Mouse (Mus musculus): ENCODE results near the gene Peli1.
A peak's percentile ranks its signal among the peaks of the same experiment; 100 is the strongest.

Peli1 gene

DNA sequence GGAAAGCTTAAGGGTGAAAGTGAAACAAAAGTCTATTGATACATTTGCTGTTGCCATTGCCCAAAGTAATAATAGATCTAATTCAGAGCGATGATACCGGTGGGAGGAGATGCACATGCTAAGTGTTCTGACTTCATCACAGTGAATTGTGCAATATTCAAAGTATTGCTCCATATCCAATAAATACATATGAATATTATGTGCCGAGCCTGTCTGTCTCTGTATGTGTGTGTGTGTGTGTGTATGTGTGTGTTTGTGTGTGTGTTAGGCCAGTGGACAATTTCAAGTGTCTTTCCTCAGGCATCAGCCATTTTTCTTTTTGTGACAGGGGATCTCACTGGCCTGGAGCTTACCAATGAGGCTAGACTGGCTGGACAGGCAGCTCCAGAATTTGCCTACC lies 9.9 kb upstream of the Peli1 start:
- Histone ChIP-seq H3K27me3 (ENCODE audit: insufficient read depth, low read length) (no peaks in the 10 kb centered on the region), H3K4me1 (replicated peaks; ENCODE audit: low read depth, low read length) (no peaks in the 10 kb centered on the region), H3K9me3 (ENCODE audit: low read length) (no peaks in the 10 kb centered on the region), H3K36me3 (ENCODE audit: insufficient read depth, low read length) (no peaks in the 10 kb centered on the region), H3K4me3 (replicated peaks; ENCODE audit: low read length) (no peak overlapping the region)
- no peak for TF ChIP-seq POU5F1 (IDR thresholded peaks at IDR 0.05; ENCODE audit: borderline replicate concordance, low read length)
- TF ChIP-seq NANOG (IDR thresholded peaks at IDR 0.05; ENCODE audit: borderline replicate concordance, low read length), result no peak
- TF ChIP-seq CTCF (conservative IDR thresholded peaks at IDR 0.05; ENCODE audit: low read length), result no peak

DNA sequence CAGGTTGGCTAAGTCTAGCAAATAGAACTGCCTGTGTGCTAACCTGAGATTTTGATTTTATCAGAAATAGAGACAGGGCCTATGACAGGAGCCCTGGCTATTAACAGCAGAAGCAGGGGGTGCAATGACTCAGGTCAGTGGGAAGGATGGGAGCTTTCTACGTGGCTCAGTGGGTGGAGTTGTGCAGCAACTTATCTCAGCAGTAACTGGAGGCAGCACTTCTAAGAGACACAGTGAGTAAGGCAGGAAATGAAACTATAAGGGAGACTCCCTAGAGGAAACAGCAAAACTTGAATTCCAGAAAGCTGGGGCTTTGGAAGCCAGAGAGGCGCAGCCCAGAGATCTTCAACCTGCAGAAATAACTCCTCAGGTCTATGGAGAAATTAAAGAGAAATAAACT lies 8.4 kb upstream of the Peli1 start:
- no peaks in the 10 kb centered on the region for H3K27me3 ChIP-seq (ENCODE audit: insufficient read depth, low read length)
- no peaks in the 10 kb centered on the region for H3K9me3 ChIP-seq (ENCODE audit: low read length)
- no peak overlapping the region for H3K4me3 ChIP-seq (replicated peaks; ENCODE audit: low read length)
- H3K36me3 ChIP-seq (ENCODE audit: insufficient read depth, low read length), result no peaks in the 10 kb centered on the region
- no peak for TF ChIP-seq CTCF (conservative IDR thresholded peaks at IDR 0.05; ENCODE audit: low read length)
- no peak for TF ChIP-seq NANOG (IDR thresholded peaks at IDR 0.05; ENCODE audit: borderline replicate concordance, low read length)
- TF ChIP-seq POU5F1 (IDR thresholded peaks at IDR 0.05; ENCODE audit: borderline replicate concordance, low read length), result no peak
- no peaks in the 10 kb centered on the region for H3K4me1 ChIP-seq (replicated peaks; ENCODE audit: low read depth, low read length)

DNA sequence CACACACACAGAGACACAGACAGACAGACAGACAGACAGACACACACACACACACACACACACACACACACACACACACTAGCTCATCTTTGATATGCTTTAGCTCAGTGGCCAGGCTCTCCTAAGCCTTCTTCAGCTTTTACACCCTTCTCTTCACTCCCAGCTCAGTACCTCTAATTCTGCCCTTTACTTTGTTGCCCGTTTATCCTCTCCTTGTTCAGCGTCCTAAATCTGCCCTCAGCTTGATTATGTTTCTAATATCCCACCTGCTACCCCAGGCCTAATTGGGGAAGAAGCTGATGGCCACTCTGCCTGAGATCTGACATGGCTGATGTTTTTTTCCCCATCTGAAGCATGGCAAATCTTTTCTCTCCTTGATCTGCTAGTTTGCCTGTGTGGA lies 2.7 kb upstream of the Peli1 start:
- no peaks in the 10 kb centered on the region for H3K36me3 ChIP-seq (ENCODE audit: insufficient read depth, low read length)
- TF ChIP-seq POU5F1 (IDR thresholded peaks at IDR 0.05; ENCODE audit: borderline replicate concordance, low read length) (no peak), CTCF (conservative IDR thresholded peaks at IDR 0.05; ENCODE audit: low read length) (no peak), NANOG (IDR thresholded peaks at IDR 0.05; ENCODE audit: borderline replicate concordance, low read length) (no peak)
- H3K9me3 ChIP-seq (ENCODE audit: low read length), result no peaks in the 10 kb centered on the region
- H3K4me1 ChIP-seq (replicated peaks; ENCODE audit: low read depth, low read length), result peaks cover 18% of the 10 kb centered on the region
- H3K4me3 ChIP-seq (replicated peaks; ENCODE audit: low read length), result no peak overlapping the region
- H3K27me3 ChIP-seq (ENCODE audit: insufficient read depth, low read length), result no peaks in the 10 kb centered on the region

DNA sequence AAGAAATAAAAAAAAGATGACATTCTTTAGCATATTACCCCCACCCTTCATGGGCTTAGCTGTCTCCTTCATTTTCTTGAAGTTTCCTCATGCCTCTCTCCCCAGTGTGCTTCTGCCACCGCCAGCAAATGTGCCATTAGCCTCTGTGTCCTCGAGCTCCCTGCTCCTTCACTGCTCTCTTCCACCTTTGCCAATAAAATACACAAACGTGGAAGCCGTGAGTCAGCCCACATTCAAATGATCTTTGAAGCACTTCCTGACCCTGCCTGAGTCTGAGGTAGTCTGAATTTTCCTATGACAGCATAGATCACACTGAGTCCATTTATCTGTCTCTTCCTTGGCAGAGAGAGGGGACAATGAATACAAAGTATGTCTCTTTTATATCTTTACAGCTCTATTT lies 1.5 kb upstream of the Peli1 start:
- no peaks in the 10 kb centered on the region for H3K9me3 ChIP-seq (ENCODE audit: low read length)
- TF ChIP-seq POU5F1 (IDR thresholded peaks at IDR 0.05; ENCODE audit: borderline replicate concordance, low read length) (no peak), NANOG (IDR thresholded peaks at IDR 0.05; ENCODE audit: borderline replicate concordance, low read length) (no peak)
- no peak overlapping the region for H3K4me3 ChIP-seq (replicated peaks; ENCODE audit: low read length)
- H3K4me1 ChIP-seq (replicated peaks; ENCODE audit: low read depth, low read length), result peaks cover 21% of the 10 kb centered on the region
- no peaks in the 10 kb centered on the region for H3K27me3 ChIP-seq (ENCODE audit: insufficient read depth, low read length)
- H3K36me3 ChIP-seq (ENCODE audit: insufficient read depth, low read length), result no peaks in the 10 kb centered on the region

DNA sequence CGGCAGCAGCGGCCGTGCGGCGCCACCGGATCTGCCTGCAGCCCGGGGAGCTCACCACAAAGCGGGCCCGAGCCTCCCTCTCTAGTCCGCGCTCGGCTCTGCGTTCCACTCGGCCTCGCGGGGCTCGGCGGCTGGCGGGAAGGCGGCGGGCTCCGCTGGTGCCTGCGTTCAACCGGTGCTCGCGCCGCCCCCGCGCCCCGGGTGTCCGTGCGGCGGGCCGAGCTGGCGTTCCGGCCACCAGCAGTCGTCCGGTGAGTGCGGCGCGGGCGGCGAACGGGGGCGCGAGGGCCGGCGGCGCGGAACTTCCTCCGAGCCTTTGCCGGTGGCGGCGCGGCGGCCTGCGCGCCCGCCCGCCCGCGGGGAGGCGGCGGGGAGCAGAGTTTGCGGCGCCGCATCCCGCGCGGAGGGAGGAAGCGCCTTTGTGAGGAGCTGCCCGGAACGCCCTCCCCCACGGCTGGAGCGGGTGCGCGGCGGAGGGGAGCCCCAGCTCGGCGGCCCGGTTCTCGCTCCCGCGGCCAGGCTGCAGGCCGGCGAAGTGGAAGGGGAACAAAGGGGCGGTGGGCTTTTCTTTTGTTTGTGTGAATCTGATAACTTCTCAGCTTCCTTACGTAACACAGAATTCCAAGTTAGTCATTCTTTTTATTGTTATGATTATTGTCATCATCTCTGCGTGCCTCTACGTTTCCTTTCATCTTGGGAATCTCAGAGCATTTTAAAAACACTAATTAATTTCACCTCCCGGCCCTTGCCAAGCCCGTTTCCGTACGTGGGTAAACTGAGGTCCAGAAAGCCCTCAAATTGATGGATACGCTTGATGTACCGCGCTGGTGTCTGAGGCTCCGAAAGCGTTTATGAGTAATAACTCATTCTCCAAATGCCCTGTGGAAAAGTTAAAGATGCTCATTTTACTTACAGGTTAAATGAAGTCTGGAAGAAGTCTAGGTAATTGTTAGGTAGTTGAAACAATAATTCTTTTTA lies 626 bp downstream of the Peli1 start:
- Histone ChIP-seq H3K4me3 (replicated peaks; ENCODE audit: low read length) (peak overlapping the region; percentile 92), H3K27me3 (ENCODE audit: insufficient read depth, low read length) (no peaks in the 10 kb centered on the region), H3K4me1 (replicated peaks; ENCODE audit: low read depth, low read length) (peaks cover 27% of the 10 kb centered on the region), H3K36me3 (ENCODE audit: insufficient read depth, low read length) (no peaks in the 10 kb centered on the region), H3K9me3 (ENCODE audit: low read length) (no peaks in the 10 kb centered on the region)
- TF ChIP-seq POU5F1 (IDR thresholded peaks at IDR 0.05; ENCODE audit: borderline replicate concordance, low read length) (no peak), NANOG (IDR thresholded peaks at IDR 0.05; ENCODE audit: borderline replicate concordance, low read length) (no peak)

DNA sequence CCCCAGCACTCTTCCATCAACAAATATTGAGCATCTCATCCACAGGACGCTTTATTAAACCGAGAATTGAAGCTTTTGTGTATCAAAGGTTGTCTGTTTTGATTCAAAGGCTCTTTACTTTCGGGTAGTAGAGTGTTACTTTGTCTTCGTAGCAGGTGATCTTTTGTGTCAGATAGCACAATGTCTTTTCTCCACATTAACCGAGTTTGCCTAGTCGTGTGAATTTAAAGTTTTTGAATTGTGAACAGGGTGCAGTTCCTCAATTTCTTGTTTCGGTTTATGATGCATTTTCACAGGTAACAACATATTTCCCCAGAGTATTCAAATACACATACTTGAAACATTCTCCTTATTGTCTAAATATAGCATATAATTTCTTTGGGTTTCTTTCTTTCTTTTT lies 1.5 kb downstream of the Peli1 start:
- no peaks in the 10 kb centered on the region for H3K9me3 ChIP-seq (ENCODE audit: low read length)
- peak overlapping the region; percentile 92 for H3K4me3 ChIP-seq (replicated peaks; ENCODE audit: low read length)
- TF ChIP-seq POU5F1 (IDR thresholded peaks at IDR 0.05; ENCODE audit: borderline replicate concordance, low read length) (no peak), NANOG (IDR thresholded peaks at IDR 0.05; ENCODE audit: borderline replicate concordance, low read length) (no peak), CTCF (conservative IDR thresholded peaks at IDR 0.05; ENCODE audit: low read length) (no peak)
- peaks cover 27% of the 10 kb centered on the region for H3K4me1 ChIP-seq (replicated peaks; ENCODE audit: low read depth, low read length)
- H3K36me3 ChIP-seq (ENCODE audit: insufficient read depth, low read length), result no peaks in the 10 kb centered on the region
- no peaks in the 10 kb centered on the region for H3K27me3 ChIP-seq (ENCODE audit: insufficient read depth, low read length)

DNA sequence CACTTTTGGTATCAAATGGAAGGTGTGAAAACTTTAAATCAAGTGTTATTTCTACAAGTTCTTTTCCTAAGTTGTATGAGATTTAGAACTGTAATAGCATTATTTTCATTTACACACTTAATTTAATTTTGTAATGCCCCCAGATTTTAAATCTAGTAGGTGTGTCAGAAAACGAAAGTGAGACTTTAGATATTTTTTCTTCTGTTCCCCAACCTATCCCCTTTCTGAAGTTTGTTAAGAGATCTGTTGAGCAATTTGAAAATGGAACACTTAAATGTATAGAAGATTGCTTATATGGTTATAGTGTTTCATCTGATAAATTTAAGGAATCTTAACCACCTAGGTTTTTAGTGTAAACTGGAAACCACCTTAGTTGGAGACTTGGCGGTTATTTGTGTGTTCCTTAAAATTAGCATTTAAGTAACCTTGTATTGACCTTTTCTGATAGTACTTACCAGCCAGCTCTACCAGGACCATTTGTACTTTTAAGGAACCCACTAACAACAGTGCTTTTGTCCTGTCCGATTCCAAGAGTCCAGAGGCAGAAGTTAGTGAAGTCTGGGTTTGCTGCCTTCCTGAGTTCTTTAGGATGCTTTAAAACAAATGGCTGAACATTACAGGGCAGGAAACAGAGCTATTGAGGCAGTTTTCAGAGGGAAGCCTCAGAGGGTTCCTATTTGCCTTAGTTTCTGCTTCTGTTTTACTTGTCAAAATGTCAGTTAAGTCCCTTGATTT lies 2.2 kb downstream of the Peli1 start:
- TF ChIP-seq NANOG (IDR thresholded peaks at IDR 0.05; ENCODE audit: borderline replicate concordance, low read length) (no peak), POU5F1 (IDR thresholded peaks at IDR 0.05; ENCODE audit: borderline replicate concordance, low read length) (no peak), CTCF (conservative IDR thresholded peaks at IDR 0.05; ENCODE audit: low read length) (no peak)
- Histone ChIP-seq H3K4me1 (replicated peaks; ENCODE audit: low read depth, low read length) (peaks cover 27% of the 10 kb centered on the region), H3K9me3 (ENCODE audit: low read length) (no peaks in the 10 kb centered on the region), H3K27me3 (ENCODE audit: insufficient read depth, low read length) (no peaks in the 10 kb centered on the region), H3K4me3 (replicated peaks; ENCODE audit: low read length) (no peak overlapping the region), H3K36me3 (ENCODE audit: insufficient read depth, low read length) (no peaks in the 10 kb centered on the region)

DNA sequence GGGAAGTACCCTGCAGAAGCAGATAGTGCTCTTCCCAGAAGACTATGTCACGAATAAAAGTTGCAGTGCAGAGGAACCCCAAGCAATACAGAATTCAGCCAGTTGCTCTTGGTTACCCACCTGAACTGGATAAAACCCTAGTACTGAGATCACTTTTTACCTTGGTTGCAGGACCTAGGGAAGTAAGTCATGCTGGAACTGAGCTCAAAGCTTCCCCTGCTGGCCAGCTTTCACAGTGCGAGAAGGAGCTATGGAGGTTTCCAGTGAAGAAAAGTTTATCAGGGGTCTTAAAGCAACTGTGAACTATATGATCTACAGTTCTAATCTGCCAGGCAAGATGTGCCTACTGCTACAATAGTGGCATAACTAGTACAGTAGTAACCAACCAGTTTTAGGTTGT lies 5.5 kb downstream of the Peli1 start:
- H3K4me1 ChIP-seq (replicated peaks; ENCODE audit: low read depth, low read length), result peaks cover 28% of the 10 kb centered on the region
- H3K4me3 ChIP-seq (replicated peaks; ENCODE audit: low read length), result no peak overlapping the region
- no peaks in the 10 kb centered on the region for H3K9me3 ChIP-seq (ENCODE audit: low read length)
- no peaks in the 10 kb centered on the region for H3K36me3 ChIP-seq (ENCODE audit: insufficient read depth, low read length)
- H3K27me3 ChIP-seq (ENCODE audit: insufficient read depth, low read length), result no peaks in the 10 kb centered on the region
- TF ChIP-seq CTCF (conservative IDR thresholded peaks at IDR 0.05; ENCODE audit: low read length), result peak; percentile 40
- TF ChIP-seq NANOG (IDR thresholded peaks at IDR 0.05; ENCODE audit: borderline replicate concordance, low read length), result no peak
- no peak for TF ChIP-seq POU5F1 (IDR thresholded peaks at IDR 0.05; ENCODE audit: borderline replicate concordance, low read length)
